Mouse (Mus musculus) layer of hippocampus, postnatal 14 days (tissue): ENCODE results near the gene Bbs10. TPM values are rescaled to one million over a fixed set of nuclear protein-coding genes. Genes with fewer than 3 reads are reported as not detected.

Source experiments
- DNase-seq, 2 experiments: peaks; one replicate each; pipeline ENCODE4 v3.0.0; 2021 to 2022; ENCODE audit warnings: low spot score in 2 of 2, mixed read lengths in 1 of 2
- long read RNA-seq, 2 experiments: library from polyadenylated mRNA; stranded (forward); transcript quantifications; one replicate each; pipeline ENCODE4 v2.0.0; 2021
- total RNA-seq, 2 experiments: library from RNA; stranded (reverse); gene quantifications; 2 replicates each; pipeline ENCODE4 v1.2.3; 2021

The Bbs10 gene
- 1 to 10 TPM; 4.2 to 5.4 TPM for total RNA-seq
- long read RNA-seq, experiment 1, partial matches to known transcripts = 0 of 1 reads
- long read RNA-seq, experiment 1, other reads (novel, unspliced or antisense) = 0 of 1 reads
- long read RNA-seq, experiment 2, partial matches to known transcripts = 0 of 5 reads
- long read RNA-seq, experiment 2, other reads (novel, unspliced or antisense) = 1 of 5 reads

GRCm38 (mm10) chr10:111298140-111299098 lies at the start of gene Bbs10:
TSS of gene Bbs10 (plus strand) at chr10:111298679.
- DNase-seq = peak; percentile 96

GRCm38 (mm10) chr10:111250192-111250591 lies 48.3 kb upstream of the Bbs10 start:
- no peak for DNase-seq

GRCm38 (mm10) chr10:111251666-111252065 lies 46.8 kb upstream of the Bbs10 start:
- DNase-seq = no peak

- DNase-seq = peak in 1 of 2 experiments; percentile 38
Measured at GRCm38 (mm10) chr10:111255228-111255627, 43.3 kb upstream of the Bbs10 start.

GRCm38 (mm10) chr10:111256156-111256555 lies 42.3 kb upstream of the Bbs10 start:
- DNase-seq = no peak

GRCm38 (mm10) chr10:111257358-111257757 lies 41.1 kb upstream of the Bbs10 start:
- no peak for DNase-seq

GRCm38 (mm10) chr10:111258256-111258655 lies 40.2 kb upstream of the Bbs10 start:
- DNase-seq = no peak

- DNase-seq = no peak
Measured at GRCm38 (mm10) chr10:111271687-111272086, 26.8 kb upstream of the Bbs10 start.

GRCm38 (mm10) chr10:111272905-111273304 lies 25.6 kb upstream of the Bbs10 start:
- no peak for DNase-seq

- DNase-seq = no peak
Measured at GRCm38 (mm10) chr10:111273463-111274088, 24.9 kb upstream of the Bbs10 start.

- DNase-seq = no peak
Measured at GRCm38 (mm10) chr10:111275822-111276221, 22.7 kb upstream of the Bbs10 start.

- DNase-seq = no peak
Measured at GRCm38 (mm10) chr10:111297631-111298030, 848 bp upstream of the Bbs10 start.

GRCm38 (mm10) chr10:111299591-111299990 lies 1.1 kb downstream of the Bbs10 start:
- peak in 1 of 2 experiments; percentile 28 for DNase-seq

GRCm38 (mm10) chr10:111301041-111301440 lies 2.6 kb downstream of the Bbs10 start:
- DNase-seq = no peak

GRCm38 (mm10) chr10:111302486-111302885 lies 4.0 kb downstream of the Bbs10 start:
- DNase-seq = no peak

- DNase-seq = no peak
Measured at GRCm38 (mm10) chr10:111308850-111309501, 10.5 kb downstream of the Bbs10 start.

GRCm38 (mm10) chr10:111313282-111313681 lies 14.8 kb downstream of the Bbs10 start:
- no peak for DNase-seq

- DNase-seq = no peak
Measured at GRCm38 (mm10) chr10:111314636-111315395, 16.3 kb downstream of the Bbs10 start.

- DNase-seq = no peak
Measured at GRCm38 (mm10) chr10:111315940-111316339, 17.5 kb downstream of the Bbs10 start.

GRCm38 (mm10) chr10:111318021-111318420 lies 19.5 kb downstream of the Bbs10 start:
- DNase-seq = peak in 1 of 2 experiments; percentile 26
